Mouse (Mus musculus): Measurements from ENCODE around the gene Irf9. TPM values are rescaled to one million over a fixed set of nuclear protein-coding genes. Genes with fewer than 3 reads are reported as not detected.
A peak's percentile ranks its signal among the peaks of the same experiment; 100 is the strongest.

Irf9 gene
- total RNA-seq, 2 experiments from 2014 or later: 20.0 to 26.2 TPM

DNA sequence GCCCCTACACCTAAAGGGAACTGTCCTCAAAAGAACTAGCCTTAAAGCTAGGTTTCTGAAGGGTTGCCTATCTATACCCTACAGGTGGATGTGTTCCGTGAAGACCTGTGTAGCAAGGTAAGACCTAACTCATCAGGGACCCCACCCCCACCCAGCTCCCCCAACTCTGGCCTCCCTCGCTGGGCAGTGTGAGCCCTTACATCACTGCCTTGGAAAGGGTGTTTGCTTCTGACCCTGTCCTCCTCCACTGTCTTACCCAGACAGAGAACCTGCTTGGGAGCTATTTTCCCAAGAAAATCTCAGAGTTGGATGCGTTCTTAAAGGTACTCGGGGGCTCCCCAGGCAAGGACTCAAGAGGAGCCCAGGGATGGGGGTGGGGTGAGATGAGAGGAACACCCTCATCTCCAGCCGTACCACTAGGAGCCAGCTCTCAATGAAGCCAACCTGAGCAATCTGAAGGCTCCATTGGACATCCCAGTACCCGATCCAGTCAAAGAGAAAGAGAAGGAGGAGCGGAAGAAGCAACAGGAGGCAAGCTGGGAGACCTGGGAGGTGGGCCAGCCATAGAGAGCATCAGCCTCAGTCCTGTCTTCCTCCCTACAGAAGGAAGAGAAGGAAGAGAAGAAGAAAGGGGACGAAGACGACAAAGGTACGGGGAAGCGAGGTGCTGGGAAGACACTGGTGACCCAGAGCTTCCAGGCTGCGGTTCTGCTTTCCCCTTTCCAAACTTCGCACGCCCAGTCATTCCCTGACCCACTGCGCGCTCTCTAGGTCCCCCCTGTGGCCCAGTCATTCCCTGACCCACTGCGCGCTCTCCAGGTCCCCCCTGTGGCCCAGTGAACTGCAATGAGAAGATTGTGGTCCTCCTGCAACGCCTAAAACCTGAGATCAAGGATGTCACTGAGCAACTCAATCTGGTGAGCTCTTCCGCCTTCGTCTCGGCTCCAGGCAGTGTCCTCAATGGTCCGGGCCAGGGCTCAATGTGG is 23.6 kb upstream of the Irf9 start:
- DNase-seq (ENCODE audit: low spot score in 2 of 2): no peak

DNA sequence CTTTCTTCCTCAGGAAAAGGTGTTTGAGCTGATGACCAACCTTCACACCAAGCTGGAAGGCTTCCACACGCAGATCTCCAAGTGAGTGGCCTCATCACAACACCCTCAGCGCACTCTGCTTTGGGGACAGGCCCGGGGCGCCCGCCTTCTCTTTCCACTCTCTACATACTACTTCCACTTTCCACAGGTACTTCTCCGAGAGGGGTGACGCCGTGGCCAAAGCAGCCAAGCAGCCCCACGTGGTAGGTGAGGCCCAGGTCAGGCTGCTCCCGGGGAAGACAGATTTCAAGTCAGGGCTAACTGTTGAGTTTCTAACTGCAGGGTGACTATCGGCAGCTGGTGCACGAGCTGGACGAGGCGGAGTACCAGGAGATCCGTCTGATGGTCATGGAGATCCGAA is 22.6 kb upstream of the Irf9 start:
- DNase-seq (ENCODE audit: low spot score in 2 of 2): no peak

DNA sequence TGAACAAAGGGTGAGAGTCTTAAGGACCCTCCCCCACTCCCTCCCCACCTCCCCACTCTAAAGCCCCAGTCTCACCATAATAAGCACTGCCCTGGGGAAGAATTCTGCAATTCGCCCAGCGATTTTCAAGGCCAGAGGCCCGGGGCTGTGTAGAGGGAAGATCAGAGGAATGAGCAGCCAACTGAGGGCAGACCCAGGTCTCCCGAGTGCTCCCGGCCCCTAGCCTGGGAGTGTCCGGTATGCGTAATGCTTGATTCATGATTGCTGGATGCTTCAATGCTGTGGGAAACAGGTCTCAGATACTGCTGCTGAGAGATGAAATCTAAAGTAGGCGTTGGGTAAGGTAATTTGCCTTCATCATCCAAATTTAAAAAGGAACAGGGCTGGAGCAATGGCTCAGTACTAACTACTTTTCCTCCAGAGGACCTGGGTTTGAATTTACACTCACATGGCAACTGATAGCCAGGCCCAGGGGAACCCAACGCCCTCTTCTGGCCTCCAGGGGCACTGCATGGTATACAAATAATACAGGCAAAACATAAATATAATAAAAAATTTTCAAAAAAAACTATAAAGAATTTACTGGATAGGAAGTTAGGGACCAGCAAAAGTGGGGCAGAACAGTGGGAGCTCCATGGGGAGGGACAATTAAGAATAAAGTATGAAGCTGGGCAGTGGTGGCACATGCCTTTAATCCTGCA is 21.2 kb upstream of the Irf9 start:
- DNase-seq (ENCODE audit: low spot score in 2 of 2): no peak

DNA sequence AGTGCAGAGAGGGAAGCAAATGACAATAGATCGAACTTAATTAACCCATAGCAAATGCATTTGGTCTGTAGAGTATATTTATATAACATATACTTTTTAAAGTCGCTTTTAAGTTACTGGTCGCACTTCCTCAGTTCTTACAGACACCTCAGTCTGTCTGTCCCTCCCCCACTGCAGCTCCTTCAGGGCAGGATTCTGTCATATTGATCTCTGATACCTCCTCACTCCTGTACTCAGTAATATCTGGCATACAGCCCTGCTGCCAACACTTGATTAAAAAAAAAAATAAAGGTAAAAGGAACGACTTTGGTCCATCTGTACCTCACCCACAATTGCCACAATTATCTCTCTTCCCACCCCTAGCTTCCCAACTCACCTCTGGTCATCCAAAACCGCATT is 19.1 kb upstream of the Irf9 start:
- no peak for DNase-seq (ENCODE audit: low spot score in 2 of 2)

DNA sequence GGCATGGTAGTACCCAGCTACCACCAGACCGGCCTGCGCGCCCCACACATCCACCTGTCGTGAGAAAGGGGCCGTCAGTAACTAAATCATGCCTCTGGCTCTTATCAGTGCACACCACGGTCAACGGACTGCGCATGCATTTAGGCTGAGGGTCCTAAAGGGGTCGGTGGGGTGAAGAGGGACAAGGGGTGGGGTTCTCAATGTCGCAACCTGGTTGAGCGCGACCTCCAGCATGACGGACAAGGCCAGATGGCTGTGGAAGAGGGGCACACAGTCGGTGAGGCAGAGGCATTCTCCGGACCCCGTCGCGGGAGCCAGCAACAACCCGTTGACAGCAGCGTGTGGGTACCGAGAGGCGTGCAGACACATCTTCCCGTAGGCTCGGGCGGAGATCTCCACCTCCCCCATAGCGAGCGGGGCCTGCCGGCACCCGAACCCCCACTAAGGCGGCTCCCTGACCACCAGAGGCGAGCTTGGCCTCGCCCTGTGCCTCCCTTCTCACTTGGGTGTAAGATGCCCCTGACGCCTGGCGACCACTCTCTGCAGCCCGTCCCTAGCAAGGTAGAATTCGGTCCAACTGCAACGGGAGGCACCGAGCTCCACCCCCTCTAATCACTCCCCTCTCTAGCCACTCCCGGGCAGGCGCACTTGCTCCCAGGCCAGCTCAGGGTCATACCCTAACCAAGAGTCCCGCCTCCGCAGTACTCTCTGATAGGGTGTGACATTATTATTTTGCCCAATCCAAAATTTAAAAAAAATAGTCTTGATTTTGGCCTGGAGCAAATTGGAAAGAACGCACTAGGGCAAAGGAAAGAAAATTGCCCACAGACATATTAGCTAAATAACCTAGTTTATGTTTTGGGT is 18.4 kb upstream of the Irf9 start, which contains the start of gene Emc9:
TSS of gene Emc9 (minus strand) at position 601 of the 864 bp plus-strand sequence.
- DNase-seq (ENCODE audit: low spot score in 2 of 2): peak; percentile 73 to 80

DNA sequence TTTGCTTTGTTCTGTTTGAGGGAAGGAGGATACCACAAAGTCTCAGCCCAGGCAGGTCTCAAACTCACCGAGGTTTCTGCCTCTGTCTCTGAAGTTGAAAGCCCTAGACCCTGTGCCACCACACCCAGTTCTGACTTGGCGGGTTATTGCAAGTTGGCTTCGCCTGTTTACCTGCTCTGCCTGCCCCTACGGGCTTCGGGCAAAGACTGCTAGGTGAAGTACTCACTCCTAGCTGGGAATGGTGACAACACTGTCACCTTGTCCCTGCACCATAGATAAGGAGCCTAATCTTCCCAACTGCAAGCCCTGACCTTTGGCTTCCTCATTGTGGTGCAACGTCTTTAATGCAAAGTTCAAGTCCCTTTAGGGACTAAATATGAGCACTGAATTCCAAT is 17.8 kb upstream of the Irf9 start:
- DNase-seq (ENCODE audit: low spot score in 2 of 2): no peak

DNA sequence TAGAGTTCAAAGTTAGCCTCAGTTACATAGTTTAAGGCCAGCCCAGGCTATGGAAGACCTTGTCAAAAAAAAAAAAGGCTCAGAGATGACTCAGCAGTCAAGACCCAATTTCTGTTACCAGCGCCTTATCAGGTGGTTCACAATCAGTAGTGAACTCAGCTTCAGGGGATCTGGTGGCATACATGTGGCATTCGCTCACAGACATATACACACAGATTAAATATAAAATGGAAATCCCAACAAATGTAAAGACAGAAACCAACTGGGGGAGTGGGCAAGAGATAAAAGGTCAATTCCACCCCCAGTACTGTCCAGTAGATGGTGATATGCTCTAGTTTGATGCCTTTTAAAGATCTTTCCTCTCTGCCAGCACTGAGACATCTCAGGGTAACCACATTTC is 17.2 kb upstream of the Irf9 start:
- no peak for DNase-seq (ENCODE audit: low spot score in 2 of 2)

DNA sequence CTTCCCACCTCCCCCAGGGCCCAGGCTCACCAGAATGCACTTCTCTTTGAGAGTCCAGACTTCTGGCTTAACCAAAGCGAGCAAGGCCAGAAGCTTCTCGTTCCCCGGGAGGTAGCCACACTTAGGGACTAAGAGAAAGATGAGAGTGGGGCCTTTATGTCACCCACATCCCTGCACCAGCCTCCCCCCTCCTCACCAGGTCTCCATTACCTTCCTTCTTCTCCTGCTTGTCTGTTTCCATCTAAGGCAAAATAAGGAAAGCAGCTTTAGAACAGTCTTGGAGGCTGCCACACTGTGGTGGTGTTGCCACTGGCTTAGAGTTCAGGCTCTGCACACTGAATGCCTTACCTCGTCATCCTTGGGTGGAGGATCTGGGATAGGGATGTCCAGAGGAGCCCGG is 14.1 kb upstream of the Irf9 start:
- no peak for DNase-seq (ENCODE audit: low spot score in 2 of 2)

DNA sequence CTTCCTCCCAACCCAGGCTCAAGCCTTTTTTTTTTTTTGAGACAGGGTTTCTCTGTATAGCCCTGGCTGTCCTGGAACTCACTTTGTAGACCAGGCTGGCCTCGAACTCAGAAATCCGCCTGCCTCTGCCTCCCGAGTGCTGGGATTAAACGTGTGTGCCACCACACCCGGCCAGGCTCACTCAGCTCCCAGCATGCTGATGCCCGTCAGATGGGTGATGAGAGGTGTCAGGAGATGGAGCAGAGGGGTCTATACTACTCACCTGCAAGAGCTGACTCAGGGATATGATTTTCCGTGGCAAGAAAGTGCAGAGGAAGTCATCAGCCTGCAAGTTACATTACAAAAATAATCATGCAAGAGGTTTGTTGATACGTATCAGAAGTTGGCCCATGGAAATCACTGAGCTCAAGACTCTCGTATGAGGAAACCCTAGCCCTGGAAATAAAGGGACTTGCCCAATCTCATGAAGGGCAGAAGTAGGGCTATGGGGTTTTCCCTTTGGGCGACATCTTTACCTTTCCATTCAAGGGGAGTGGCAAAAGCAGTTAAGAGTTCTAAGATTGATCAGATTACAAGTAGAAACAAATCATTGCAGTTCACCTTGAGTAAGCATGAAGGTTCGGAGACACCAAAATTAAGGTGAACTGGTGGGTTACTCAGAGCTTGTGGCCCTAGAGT is 13.5 kb upstream of the Irf9 start:
- DNase-seq (ENCODE audit: low spot score in 2 of 2): no peak

DNA sequence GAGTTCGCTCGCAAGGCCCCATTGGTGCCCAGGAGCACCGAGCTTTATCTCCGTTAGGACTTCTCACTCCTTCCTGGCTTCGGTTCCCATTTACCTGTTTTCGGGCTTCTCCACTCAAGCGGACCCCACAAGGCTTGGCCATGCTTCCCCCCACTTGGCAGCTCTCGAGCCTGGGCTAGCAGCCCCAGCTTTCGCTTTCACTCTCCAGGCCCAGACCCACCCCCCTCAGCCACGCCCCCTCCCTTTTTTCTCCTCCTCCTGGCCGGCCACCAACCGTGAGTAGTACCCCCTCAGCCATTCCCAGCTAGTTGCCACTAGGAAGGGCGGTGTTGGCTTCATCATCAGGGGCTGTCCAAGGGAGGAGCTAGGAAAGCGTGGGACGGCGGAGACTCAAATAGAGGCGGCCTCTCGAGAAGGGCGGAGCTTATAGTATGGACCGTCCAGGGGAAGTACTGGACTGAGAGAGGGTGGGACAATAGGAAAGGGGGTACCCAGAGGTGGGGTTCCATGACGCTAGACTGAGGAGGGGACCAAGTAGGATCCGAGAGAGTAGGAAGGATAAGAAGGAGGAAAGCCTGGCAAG is 12.5 kb upstream of the Irf9 start, which contains the start of gene Psme2:
TSS of gene Psme2 (minus strand) at position 366 of the 583 bp plus-strand sequence.
- DNase-seq (ENCODE audit: low spot score in 2 of 2): peak; percentile 82 to 84

DNA sequence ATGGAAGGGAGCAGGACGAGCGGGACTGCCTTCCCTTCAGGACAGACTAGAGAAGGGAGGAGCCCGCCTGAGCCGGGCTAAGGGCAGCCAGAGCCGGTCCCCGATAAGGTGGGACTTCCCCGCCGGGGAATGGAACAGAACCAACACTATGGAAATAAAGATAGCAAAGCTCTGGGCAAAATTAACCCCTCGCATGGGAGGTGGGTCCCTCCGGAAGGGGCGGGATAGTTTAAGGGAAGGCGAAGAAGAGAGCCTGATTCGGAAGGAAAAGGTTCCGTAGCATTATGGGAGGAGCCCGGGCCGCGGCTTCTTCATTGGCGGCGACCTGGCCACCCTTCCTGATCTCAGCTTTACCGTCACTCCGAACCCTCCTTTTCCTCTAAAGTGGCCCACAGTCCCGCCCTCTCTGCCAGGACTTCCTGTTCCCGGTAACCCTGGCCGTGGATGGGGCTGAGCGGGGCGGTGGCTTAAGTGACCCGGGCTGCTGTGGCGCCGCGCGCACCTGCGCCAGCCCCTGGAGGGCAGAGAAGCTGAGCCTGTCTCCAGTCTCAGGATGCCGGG is 12.0 kb upstream of the Irf9 start, which contains the start of gene Rnf31:
TSS of gene Rnf31 (plus strand) at position 378 of the 561 bp plus-strand sequence.
- peak; percentile 85 for DNase-seq (ENCODE audit: low spot score in 2 of 2)

DNA sequence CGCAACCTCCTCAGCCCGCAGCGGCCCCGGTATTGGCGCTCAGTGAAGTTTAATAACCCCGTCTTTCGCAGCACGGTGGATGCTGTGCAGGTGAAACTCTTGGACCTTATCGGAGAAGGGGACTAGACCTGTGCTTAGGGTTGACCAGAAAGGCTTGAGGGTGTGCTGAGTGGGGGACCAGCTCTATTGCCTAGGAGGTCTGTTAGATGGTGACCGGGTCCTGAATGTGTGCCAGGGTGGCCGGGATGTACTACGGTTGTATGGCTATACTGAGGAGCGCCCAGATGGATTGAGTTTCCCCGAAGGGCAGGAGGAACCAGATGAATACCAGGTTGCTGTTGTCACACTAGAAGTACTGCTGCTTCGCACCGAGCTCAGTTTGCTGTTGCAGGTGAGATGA is 11.1 kb upstream of the Irf9 start:
- no peak for DNase-seq (ENCODE audit: low spot score in 2 of 2)

DNA sequence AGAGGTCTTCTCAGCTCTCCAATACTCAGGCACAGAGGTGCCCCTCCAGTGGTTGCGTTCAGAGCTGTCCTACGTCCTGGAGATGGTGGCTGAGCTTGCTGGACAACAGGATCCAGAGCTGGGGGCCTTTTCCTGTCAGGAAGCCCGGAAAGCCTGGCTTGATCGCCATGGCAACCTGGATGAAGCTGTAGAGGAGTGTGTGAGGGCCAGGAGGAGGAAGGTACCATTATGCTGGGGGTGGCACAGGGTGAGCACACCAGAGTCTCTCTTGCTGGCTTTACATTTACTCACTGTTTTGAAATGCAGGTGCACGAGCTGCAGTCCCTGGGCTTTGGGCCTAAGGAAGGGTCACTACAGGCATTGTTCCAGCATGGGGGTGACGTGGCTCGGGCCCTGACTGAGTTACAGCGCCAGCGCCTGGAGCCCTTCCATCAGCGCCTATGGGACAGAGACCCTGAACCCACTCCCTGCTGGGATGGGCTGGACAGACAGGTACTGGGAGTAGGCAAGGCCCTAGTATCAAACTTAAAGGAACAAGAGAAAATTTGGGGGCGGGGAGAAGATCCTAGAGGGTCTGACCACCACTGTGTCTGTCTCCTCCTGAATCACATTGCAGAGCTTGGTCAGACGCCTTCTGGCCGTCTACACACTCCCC is 7.2 kb upstream of the Irf9 start:
- no peak for DNase-seq (ENCODE audit: low spot score in 2 of 2)

DNA sequence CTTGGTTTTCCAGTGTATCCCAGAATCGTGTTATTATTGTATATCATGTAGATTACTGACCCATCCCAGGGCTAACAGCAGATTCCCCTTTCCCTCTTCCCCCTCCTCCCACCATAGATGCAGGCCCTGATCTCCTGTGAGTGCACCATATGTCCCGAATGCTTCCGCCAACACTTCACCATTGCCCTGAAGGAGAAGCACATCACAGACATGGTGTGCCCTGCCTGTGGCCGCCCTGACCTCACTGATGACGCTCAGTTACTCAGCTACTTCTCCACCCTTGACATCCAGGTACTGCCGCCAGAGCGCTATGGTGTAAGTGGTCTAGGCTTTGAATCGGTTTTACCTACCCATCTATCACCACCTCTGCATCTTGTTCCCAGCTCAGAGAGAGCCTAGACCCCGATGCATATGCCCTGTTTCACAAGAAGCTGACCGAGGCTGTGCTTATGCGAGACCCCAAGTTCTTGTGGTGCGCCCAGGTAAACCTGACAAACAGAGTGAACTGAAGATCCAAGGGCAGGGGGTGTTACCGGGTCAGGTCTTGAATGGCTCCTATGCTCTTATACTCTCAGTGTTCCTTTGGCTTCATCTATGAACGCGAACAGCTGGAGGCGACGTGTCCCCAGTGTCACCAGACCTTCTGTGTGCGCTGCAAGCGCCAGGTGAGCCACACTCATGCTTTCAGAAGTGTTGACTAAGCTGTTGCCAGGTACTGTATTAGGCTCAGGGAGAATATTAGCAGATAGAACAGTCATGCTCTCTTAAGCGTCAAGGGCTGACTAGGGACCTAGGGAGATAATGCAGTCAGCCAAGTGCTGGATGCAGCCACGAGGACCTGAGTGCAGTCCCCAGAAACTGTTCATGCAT is 4.6 kb upstream of the Irf9 start:
- DNase-seq (ENCODE audit: low spot score in 2 of 2): no peak

DNA sequence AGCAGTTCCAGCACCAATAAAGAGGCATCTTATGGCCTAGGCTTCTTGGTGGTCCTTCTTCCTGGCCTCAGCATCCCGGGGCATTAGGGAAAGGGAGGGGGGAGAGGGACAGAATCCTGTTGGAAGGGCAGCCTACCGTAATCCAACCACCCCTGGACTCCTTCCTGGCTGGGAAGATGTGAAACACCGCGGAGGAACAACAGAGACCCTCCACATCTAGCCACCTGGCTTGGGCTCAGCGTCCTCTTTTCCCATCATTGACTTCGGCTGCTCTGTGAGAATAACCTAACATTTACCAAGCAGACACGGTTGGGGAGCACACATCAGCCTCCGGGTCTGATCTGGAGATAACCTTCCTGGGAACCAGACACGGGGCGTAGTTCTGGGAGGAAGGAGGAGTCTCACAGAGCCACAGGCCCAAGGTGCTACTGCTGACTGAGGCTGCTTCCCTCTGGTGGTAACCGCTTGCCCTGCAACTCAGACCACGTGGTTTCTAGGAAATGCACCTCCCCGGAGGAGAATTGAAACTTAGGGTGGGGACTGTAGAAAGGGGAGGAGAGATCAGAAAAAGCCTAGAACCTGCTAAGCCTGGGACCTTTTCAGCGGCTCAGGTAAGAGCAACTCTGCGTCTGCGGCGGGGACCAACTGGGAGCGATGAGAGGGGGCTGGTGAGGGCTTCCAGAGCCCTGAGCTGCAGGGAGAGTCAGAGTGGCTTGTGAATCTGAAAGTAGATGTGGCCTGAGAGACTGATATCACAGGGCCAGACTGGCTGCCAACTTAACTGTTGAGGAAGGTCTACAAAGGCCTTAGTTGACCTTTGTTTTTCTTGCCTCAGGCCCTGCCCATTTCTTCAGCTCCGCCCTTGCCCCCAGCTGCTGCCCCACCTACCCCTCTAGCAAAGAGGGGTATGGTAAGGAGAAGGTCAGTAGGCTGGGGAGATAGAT is 534 bp downstream of the Irf9 start:
- DNase-seq (ENCODE audit: low spot score in 2 of 2): peak; percentile 86

DNA sequence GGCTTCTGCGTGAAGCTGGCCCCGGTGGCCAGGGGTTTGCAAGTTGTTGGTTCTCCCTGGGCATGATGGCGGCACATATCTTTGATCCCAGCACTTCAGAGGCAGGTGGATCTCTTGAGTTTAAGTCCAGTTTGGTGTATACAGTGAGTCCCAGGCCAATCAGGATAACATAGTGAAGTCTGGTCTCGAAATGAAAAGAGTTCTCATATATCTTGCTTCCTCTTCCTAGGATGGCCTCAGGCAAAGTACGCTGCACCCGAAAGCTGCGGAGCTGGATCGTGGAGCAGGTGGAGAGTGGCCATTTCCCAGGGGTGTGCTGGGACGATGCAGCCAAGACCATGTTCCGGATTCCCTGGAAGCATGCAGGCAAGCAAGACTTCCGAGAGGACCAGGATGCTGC is 1.5 kb downstream of the Irf9 start:
- DNase-seq (ENCODE audit: low spot score in 2 of 2): no peak
